Mouse (Mus musculus) forebrain, embryonic 14.5 days (tissue): ENCODE results near the gene Plekho2. TPM values are rescaled to one million over a fixed set of nuclear protein-coding genes. Genes with fewer than 3 reads are reported as not detected.

Experiments
- ATAC-seq: fragments of 200-750 bp; cut with Nextera tagmentation; 2 replicates; pipeline ENCODE4 v1.8.0; 2017; ENCODE audit warnings: mild to moderate bottlenecking, moderate library complexity
- DNase-seq: peaks from one replicate; pipeline ENCODE4 v3.0.0-alpha.2; 2015; ENCODE audit warnings: low spot score
- H3K27ac ChIP-seq: fragments of 300-500 bp; sonication (generic); 2 replicates; pipeline ENCODE4 v1.5.1; 2014; ENCODE audit warnings: low read depth, mild to moderate bottlenecking, control low read depth, low read length, moderate library complexity
- H3K27me3 ChIP-seq: fragments of 300-500 bp; sonication (generic); replicated peaks from 2 replicates; pipeline ENCODE4 v1.6.1; 2014; ENCODE audit warnings: low read length, control low read depth, mixed read lengths; ENCODE audit not compliant: control insufficient read depth, insufficient read depth
- H3K36me3 ChIP-seq: fragments of 300-500 bp; sonication (generic); 2 replicates; pipeline ENCODE4 v1.6.1; 2014; ENCODE audit warnings: low read length, control low read depth; ENCODE audit not compliant: control insufficient read depth, insufficient read depth
- H3K4me1 ChIP-seq: fragments of 300-500 bp; sonication (generic); 2 replicates; pipeline ENCODE4 v1.6.1; 2014; ENCODE audit warnings: antibody characterized with exemption, low read length, control low read depth; ENCODE audit not compliant: control insufficient read depth, insufficient read depth
- H3K4me2 ChIP-seq: fragments of 300-500 bp; sonication (generic); 2 replicates; pipeline ENCODE4 v1.6.1; 2014; ENCODE audit warnings: mild to moderate bottlenecking, control low read depth, low read length
- H3K4me3 ChIP-seq: fragments of 300-500 bp; sonication (generic); 2 replicates; pipeline ENCODE4 v1.5.1; 2014; ENCODE audit warnings: low read depth, low read length, control low read depth
- H3K9ac ChIP-seq: fragments of 300-500 bp; sonication (generic); 2 replicates; pipeline ENCODE4 v1.6.1; 2014; ENCODE audit warnings: mild to moderate bottlenecking, low read length, control low read depth, moderate library complexity
- H3K9me3 ChIP-seq: fragments of 300-500 bp; sonication (generic); replicated peaks from 2 replicates; pipeline ENCODE4 v1.6.1; 2016; ENCODE audit warnings: low read length, control low read depth, mixed read lengths; ENCODE audit not compliant: control insufficient read depth
- WGBS: fragments of 180-500 bp; shearing (Covaris S2); extraction: QIAGEN DNeasy Blood & Tissue Kit; methylation state at CpG from one replicate; pipeline ENCODE4 v1.1.7; 2014; 5-methylcytosine and 5-hydroxymethylcytosine counted together
- polyA plus RNA-seq: library from polyadenylated mRNA; unstranded; fragments of >200 nt; fragmentation: Nextera tagmentation; extraction: Ambion mirVana; gene quantifications from 2 replicates; pipeline ENCODE4 v1.2.1, GENCODE M21; 2014

The Plekho2 gene
- polyA plus RNA-seq, 1 experiment from 2014 or later: 3.6 TPM

- H3K36me3 ChIP-seq: peaks cover 4% of the 10 kb centered on the region; the same call in 1 of the 2 replicates
- no peak overlapping the region for H3K4me3 ChIP-seq
- WGBS: 51% methylated on average over 5 of the region's 5 CpGs
- no peak overlapping the region for H3K27ac ChIP-seq
- DNase-seq (no peak), ATAC-seq (no peak)
- no peak overlapping the region for H3K4me2 ChIP-seq
- no peaks in the 10 kb centered on the region for H3K27me3 ChIP-seq
- no peak overlapping the region for H3K9ac ChIP-seq
- peaks cover 5% of the 10 kb centered on the region; the same call in 1 of the 2 replicates for H3K4me1 ChIP-seq
- H3K9me3 ChIP-seq: no peaks in the 10 kb centered on the region
These were observed 28.8 kb downstream of the Plekho2 start for GRCm38 (mm10) chr9:65551035-65551434.

GRCm38 (mm10) chr9:65550079-65550831, 29.6 kb downstream of the Plekho2 start:
- H3K27ac ChIP-seq: no peak overlapping the region
- peak; percentile 29 for DNase-seq

GRCm38 (mm10) chr9:65549643-65550042, 30.2 kb downstream of the Plekho2 start:
- DNase-seq (no peak), ATAC-seq (no peak)
- H3K9me3 ChIP-seq: no peaks in the 10 kb centered on the region
- H3K27me3 ChIP-seq: no peaks in the 10 kb centered on the region
- peaks cover 5% of the 10 kb centered on the region; the same call in 1 of the 2 replicates for H3K4me1 ChIP-seq
- no peak overlapping the region for H3K27ac ChIP-seq
- H3K4me2 ChIP-seq: no peak overlapping the region
- no peaks in the 10 kb centered on the region for H3K36me3 ChIP-seq
- WGBS: 88% methylated on average over 5 of the region's 5 CpGs
- H3K9ac ChIP-seq: no peak overlapping the region
- H3K4me3 ChIP-seq: no peak overlapping the region

More at GRCm38 (mm10) chr9:65550079-65550831, 29.6 kb downstream of the Plekho2 start:
- Histone ChIP-seq H3K4me1 (peaks cover 5% of the 10 kb centered on the region; the same call in 1 of the 2 replicates), H3K4me3 (no peak overlapping the region), H3K9ac (no peak overlapping the region), H3K36me3 (no peaks in the 10 kb centered on the region), H3K9me3 (no peaks in the 10 kb centered on the region), H3K27me3 (no peaks in the 10 kb centered on the region), H3K4me2 (no peak overlapping the region)
- ATAC-seq: no peak
- WGBS: 25% methylated on average over 7 of the region's 7 CpGs

- peaks cover 5% of the 10 kb centered on the region; the same call in 1 of the 2 replicates for H3K4me1 ChIP-seq
- 83% methylated on average over 3 of the region's 3 CpGs for WGBS
- no peak overlapping the region for H3K27ac ChIP-seq
- no peaks in the 10 kb centered on the region for H3K36me3 ChIP-seq
- DNase-seq: no peak
- no peak overlapping the region for H3K9ac ChIP-seq
- ATAC-seq: no peak
- no peaks in the 10 kb centered on the region for H3K27me3 ChIP-seq
- H3K4me2 ChIP-seq: no peak overlapping the region
- H3K9me3 ChIP-seq: no peaks in the 10 kb centered on the region
- no peak overlapping the region for H3K4me3 ChIP-seq
These were observed 30.7 kb downstream of the Plekho2 start for GRCm38 (mm10) chr9:65549139-65549538.

DNA sequence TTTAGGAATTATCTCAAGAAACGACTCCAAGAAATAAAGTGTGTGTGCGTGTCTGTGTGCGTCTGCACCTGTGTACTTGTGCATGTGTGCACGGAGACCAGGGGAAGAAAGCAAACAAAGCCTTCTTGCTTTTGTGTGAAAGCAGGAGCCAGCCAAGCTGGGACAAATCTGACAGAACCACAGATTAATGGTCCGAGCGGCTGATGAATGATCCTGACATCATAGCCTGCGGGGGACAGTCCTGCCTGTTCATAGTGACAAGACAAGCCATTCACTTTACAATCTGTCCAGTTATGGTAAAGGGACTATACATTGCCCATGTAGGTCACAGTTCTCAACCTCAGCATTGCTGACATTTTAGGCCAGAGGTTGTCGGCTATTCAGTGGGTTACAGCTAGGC, 31.5 kb downstream of the Plekho2 start:
- peaks cover 5% of the 10 kb centered on the region; the same call in 1 of the 2 replicates for H3K4me1 ChIP-seq
- WGBS: 67% methylated on average over 8 of the region's 8 CpGs
- H3K9me3 ChIP-seq: no peaks in the 10 kb centered on the region
- H3K27me3 ChIP-seq: no peaks in the 10 kb centered on the region
- H3K36me3 ChIP-seq: no peaks in the 10 kb centered on the region
- H3K4me2 ChIP-seq: no peak overlapping the region
- no peak overlapping the region for H3K27ac ChIP-seq
- DNase-seq: no peak
- no peak overlapping the region for H3K9ac ChIP-seq
- no peak for ATAC-seq
- H3K4me3 ChIP-seq: no peak overlapping the region

GRCm38 (mm10) chr9:65547844-65548243, 32.0 kb downstream of the Plekho2 start:
- WGBS: 83% methylated on average over 4 of the region's 4 CpGs
- H3K27ac ChIP-seq: no peak overlapping the region

GRCm38 (mm10) chr9:65547111-65547510, 32.7 kb downstream of the Plekho2 start:
- 80% methylated on average over 5 of the region's 5 CpGs for WGBS
- no peaks in the 10 kb centered on the region for H3K9me3 ChIP-seq
- DNase-seq (no peak), ATAC-seq (no peak)
- H3K4me2 ChIP-seq: no peak overlapping the region
- H3K9ac ChIP-seq: no peak overlapping the region
- H3K4me3 ChIP-seq: no peak overlapping the region
- H3K27ac ChIP-seq: no peak overlapping the region
- peaks cover 5% of the 10 kb centered on the region; the same call in 1 of the 2 replicates for H3K4me1 ChIP-seq
- H3K36me3 ChIP-seq: no peaks in the 10 kb centered on the region
- H3K27me3 ChIP-seq: no peaks in the 10 kb centered on the region

More at GRCm38 (mm10) chr9:65547844-65548243, 32.0 kb downstream of the Plekho2 start:
- H3K4me2 ChIP-seq: no peak overlapping the region
- ATAC-seq: no peak
- no peaks in the 10 kb centered on the region for H3K36me3 ChIP-seq
- H3K9me3 ChIP-seq: no peaks in the 10 kb centered on the region
- no peak overlapping the region for H3K9ac ChIP-seq
- no peak for DNase-seq
- H3K4me1 ChIP-seq: peaks cover 5% of the 10 kb centered on the region; the same call in 1 of the 2 replicates
- no peaks in the 10 kb centered on the region for H3K27me3 ChIP-seq
- no peak overlapping the region for H3K4me3 ChIP-seq

DNA sequence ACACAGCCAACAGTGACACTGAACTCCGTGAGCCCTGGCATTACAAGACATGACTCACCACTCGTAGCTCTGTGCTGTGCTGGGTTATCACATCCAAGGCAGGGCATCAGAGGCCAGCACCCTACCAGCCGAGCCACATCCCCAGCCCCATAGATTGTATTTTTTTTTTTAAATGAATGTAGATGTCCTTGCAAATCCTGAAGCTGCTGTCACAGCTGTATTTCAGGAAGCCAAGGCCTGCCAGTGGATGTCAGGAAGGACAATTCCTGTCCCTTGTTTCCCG, 33.5 kb downstream of the Plekho2 start:
- Histone ChIP-seq H3K27me3 (no peaks in the 10 kb centered on the region), H3K9ac (no peak overlapping the region), H3K4me1 (peaks cover 5% of the 10 kb centered on the region; the same call in 1 of the 2 replicates), H3K9me3 (no peaks in the 10 kb centered on the region), H3K36me3 (no peaks in the 10 kb centered on the region), H3K4me3 (no peak overlapping the region), H3K27ac (no peak overlapping the region), H3K4me2 (no peak overlapping the region)
- DNase-seq: no peak
- ATAC-seq: no peak
- WGBS: 68% methylated on average over 4 of the region's 4 CpGs

GRCm38 (mm10) chr9:65545635-65546412, 34.0 kb downstream of the Plekho2 start:
- DNase-seq: no peak
- no peaks in the 10 kb centered on the region for H3K36me3 ChIP-seq
- H3K4me3 ChIP-seq: no peak overlapping the region
- no peak overlapping the region for H3K27ac ChIP-seq
- H3K9ac ChIP-seq: no peak overlapping the region
- no peaks in the 10 kb centered on the region for H3K27me3 ChIP-seq
- no peak for ATAC-seq
- no peak overlapping the region for H3K4me2 ChIP-seq
- H3K9me3 ChIP-seq: no peaks in the 10 kb centered on the region
- peaks cover 5% of the 10 kb centered on the region; the same call in 1 of the 2 replicates for H3K4me1 ChIP-seq
- WGBS: 79% methylated on average over 10 of the region's 10 CpGs
